In genomic region chr5:89701241-89702007, GRCm38 (mm10) we compare ENCODE assay signal across 7 mouse cellular contexts.
DNase-seq lines count a peak whose midpoint lies in the region; ATAC-seq and TF ChIP-seq lines count a peak whose summit lies in the region.

No protein-coding gene starts in this region.

- peak; percentile 94 for ATAC-seq in forebrain, embryonic 14.5 days
- ATAC-seq in lung, embryonic 16.5 days (ENCODE audit: low read depth) = peak; percentile 73
- ATAC-seq in stomach, postnatal 0 days (ENCODE audit: low FRiP score, low TSS enrichment) = no peak

- 0 out of 2 replicates have a peak overlapping the region, but pooled peaks have one; percentile 16 for H3K4me2 ChIP-seq in forebrain, embryonic 14.5 days (ENCODE audit: low read length)
- H3K4me2 ChIP-seq in lung, embryonic 16.5 days (ENCODE audit: low read depth, low read length) = no peak overlapping the region
- no peak overlapping the region for H3K4me2 ChIP-seq in stomach, postnatal 0 days (replicated peaks; ENCODE audit: low read depth)

- H3K4me1 ChIP-seq in forebrain, embryonic 14.5 days (ENCODE audit: control insufficient read depth, insufficient read depth, low read length) = peaks cover 29% of the 10 kb centered on the region
- peaks cover 15% of the 10 kb centered on the region for H3K4me1 ChIP-seq in lung, embryonic 16.5 days (replicated peaks; ENCODE audit: control insufficient read depth, insufficient read depth, low read length)
- H3K4me1 ChIP-seq in stomach, postnatal 0 days (replicated peaks; ENCODE audit: control insufficient read depth, insufficient read depth) = no peaks in the 10 kb centered on the region; the same call in 1 of the 2 replicates

- H3K27ac ChIP-seq in forebrain, embryonic 14.5 days (ENCODE audit: low read depth, low read length) = peak overlapping the region; percentile 65; the same call in 1 of the 2 replicates
- H3K27ac ChIP-seq in lung, embryonic 16.5 days (ENCODE audit: low read length) = no peak overlapping the region
- H3K27ac ChIP-seq in stomach, postnatal 0 days (replicated peaks) = no peak overlapping the region

- no peaks in the 10 kb centered on the region for H3K27me3 ChIP-seq in forebrain, embryonic 14.5 days (replicated peaks; ENCODE audit: control insufficient read depth, insufficient read depth, low read length)
- H3K27me3 ChIP-seq in lung, embryonic 16.5 days (ENCODE audit: control insufficient read depth, insufficient read depth, low read depth, low read length) = no peaks in the 10 kb centered on the region
- H3K27me3 ChIP-seq in stomach, postnatal 0 days (ENCODE audit: control insufficient read depth, insufficient read depth, low read length) = no peaks in the 10 kb centered on the region

- WGBS in forebrain, embryonic 14.5 days = 16% methylated on average over 9 of the region's 9 CpGs
- WGBS in lung, embryonic 16.5 days = 41% methylated on average over 9 of the region's 9 CpGs
- WGBS in stomach, postnatal 0 days = 63% methylated on average over 9 of the region's 9 CpGs

- DNase-seq in adrenal gland, adult (ENCODE audit: inconsistent age in 2 of 2, low spot score in 1 of 2) = peak; percentile 46 to 72
- peak; percentile 14 for DNase-seq in adrenal gland, adult 8-10 months
- DNase-seq in forebrain, embryonic 14.5 days (ENCODE audit: low spot score) = peak; percentile 96
- DNase-seq in kidney, postnatal 14 days = peak; percentile 69
- peak; percentile 18 for DNase-seq in stomach, postnatal 0 days (ENCODE audit: low spot score)
- DNase-seq in spleen, adult 18-20 months = no peak

- no peak for TF ChIP-seq CTCF in stomach, postnatal 0 days (IDR thresholded peaks at IDR 0.05; ENCODE audit: low read depth)

- H3K36me3 ChIP-seq in forebrain, embryonic 14.5 days (ENCODE audit: control insufficient read depth, insufficient read depth, low read length) = no peaks in the 10 kb centered on the region
- H3K36me3 ChIP-seq in lung, embryonic 16.5 days (ENCODE audit: control insufficient read depth, insufficient read depth, low read length) = no peaks in the 10 kb centered on the region
- no peaks in the 10 kb centered on the region for H3K36me3 ChIP-seq in stomach, postnatal 0 days (ENCODE audit: control insufficient read depth, insufficient read depth, low read length)

- no peak overlapping the region for H3K9ac ChIP-seq in forebrain, embryonic 14.5 days (ENCODE audit: low read length)
- no peak overlapping the region for H3K9ac ChIP-seq in lung, embryonic 16.5 days (ENCODE audit: low read length)
- H3K9ac ChIP-seq in stomach, postnatal 0 days (ENCODE audit: low read length) = no peak overlapping the region

- TF ChIP-seq EP300 in stomach, postnatal 0 days (optimal IDR thresholded peaks at IDR 0.05) = no peak

- no peaks in the 10 kb centered on the region for H3K9me3 ChIP-seq in forebrain, embryonic 14.5 days (replicated peaks; ENCODE audit: control insufficient read depth, low read length)
- H3K9me3 ChIP-seq in lung, embryonic 16.5 days (ENCODE audit: control insufficient read depth, low read length) = no peaks in the 10 kb centered on the region
- H3K9me3 ChIP-seq in stomach, postnatal 0 days (ENCODE audit: control insufficient read depth, low read length) = no peaks in the 10 kb centered on the region

- H3K4me3 ChIP-seq in forebrain, embryonic 14.5 days (ENCODE audit: low read depth, low read length) = no peak overlapping the region
- H3K4me3 ChIP-seq in lung, embryonic 16.5 days (ENCODE audit: low read length) = no peak overlapping the region
- H3K4me3 ChIP-seq in stomach, postnatal 0 days (ENCODE audit: low read depth, low read length) = no peak overlapping the region

Comparison
In these comparisons a context has a peak if more than half of its experiments do, and no peak if none do; other contexts are left out.
1. DNase-seq: peak in adrenal gland, adult (2 of 2), adrenal gland, adult 8-10 months (single experiment), forebrain, embryonic 14.5 days (single experiment), kidney, postnatal 14 days (single experiment) and stomach, postnatal 0 days (single experiment); none in spleen, adult 18-20 months (0 of 2).